Mouse (Mus musculus) adipose tissue, adult 10 weeks (tissue): ENCODE results near the gene Ifna14. TPM values are rescaled to one million over a fixed set of nuclear protein-coding genes. Genes with fewer than 3 reads are reported as not detected.

Source experiments
- polyA plus RNA-seq: library from polyadenylated mRNA; stranded (reverse); fragments of 350-450 nt; fragmentation: Illumina TruSeq; extraction: RNeasy Lipid Tissue Mini Kit (QIAGEN cat#74804); gene quantifications from one replicate; pipeline ENCODE4 v1.2.3, GENCODE M21; 2014; ENCODE audit warnings: low read depth, low replicate concordance

Ifna14 gene
- polyA plus RNA-seq = not detected

GRCm38 (mm10) chr4:88571698-88572097 is at the start of gene Ifna14:
Gene Ifna14 (minus strand): TSS chr4:88571798.

GRCm38 (mm10) chr4:88603276-88603675 is 31.7 kb upstream of the Ifna14 start, which contains the start of gene Ifna12:
Gene Ifna12 (minus strand): TSS chr4:88603376.

GRCm38 (mm10) chr4:88592285-88592684 is 20.7 kb upstream of the Ifna14 start, which contains the start of gene Ifna9:
Gene Ifna9 (minus strand): TSS chr4:88592385.

GRCm38 (mm10) chr4:88558145-88558544 is 13.5 kb downstream of the Ifna14 start, which contains the start of gene Ifna15:
Gene Ifna15 (minus strand): TSS chr4:88558245.

GRCm38 (mm10) chr4:88522674-88523073 is 48.9 kb downstream of the Ifna14 start, which contains the start of gene Ifnb1:
Gene Ifnb1 (minus strand): TSS chr4:88522774.

Other genes with a start within 250 kb of the Ifna14 start
- gene Hacd4, start 132.9 kb downstream of the Ifna14 start, polyA plus RNA-seq = 11.9 TPM
- not detected for gene Ifnb1, start 49.0 kb downstream of the Ifna14 start, polyA plus RNA-seq
- not detected for gene Ifna15, start 13.6 kb downstream of the Ifna14 start, polyA plus RNA-seq
- not detected for gene Ifna9, start 20.6 kb upstream of the Ifna14 start, polyA plus RNA-seq
- gene Ifna12, start 31.6 kb upstream of the Ifna14 start, polyA plus RNA-seq = not detected
- gene C87499, start 62.6 kb upstream of the Ifna14 start, polyA plus RNA-seq = not detected
- gene Ifna13, start 72.7 kb upstream of the Ifna14 start, polyA plus RNA-seq = not detected
- not detected for gene Ifna16, start 105.1 kb upstream of the Ifna14 start, polyA plus RNA-seq
- gene Ifna2, start 112.1 kb upstream of the Ifna14 start, polyA plus RNA-seq = not detected
- gene Ifnab, start 119.6 kb upstream of the Ifna14 start, polyA plus RNA-seq = not detected
- 0.62 TPM for gene Gm26566, start 150.0 kb upstream of the Ifna14 start, polyA plus RNA-seq
- 33.9 TPM for gene Klhl9, start 150.7 kb upstream of the Ifna14 start, polyA plus RNA-seq
- gene Gm13271, start 183.1 kb upstream of the Ifna14 start, polyA plus RNA-seq = not detected
- not detected for gene Gm13283, start 188.3 kb upstream of the Ifna14 start, polyA plus RNA-seq
- gene Gm13290, start 202.0 kb upstream of the Ifna14 start, polyA plus RNA-seq = not detected
- gene Gm13289, start 205.1 kb upstream of the Ifna14 start, polyA plus RNA-seq = not detected
- not detected for gene Gm13272, start 208.1 kb upstream of the Ifna14 start, polyA plus RNA-seq
- gene Ifnz, start 210.3 kb upstream of the Ifna14 start, polyA plus RNA-seq = not detected
- gene Gm13276, start 213.9 kb upstream of the Ifna14 start, polyA plus RNA-seq = not detected
- not detected for gene Gm13277, start 216.8 kb upstream of the Ifna14 start, polyA plus RNA-seq
- gene Gm13278, start 219.8 kb upstream of the Ifna14 start, polyA plus RNA-seq = not detected
- gene Gm13275, start 222.7 kb upstream of the Ifna14 start, polyA plus RNA-seq = not detected
- gene Gm13279, start 225.6 kb upstream of the Ifna14 start, polyA plus RNA-seq = not detected
- gene Gm13285, start 227.9 kb upstream of the Ifna14 start, polyA plus RNA-seq = not detected
- gene Gm13287, start 231.5 kb upstream of the Ifna14 start, polyA plus RNA-seq = not detected
- not detected for gene Gm13288, start 233.7 kb upstream of the Ifna14 start, polyA plus RNA-seq
- not detected for gene Ifna7, start 244.4 kb upstream of the Ifna14 start, polyA plus RNA-seq
- not detected for gene Ifna11, start 248.2 kb upstream of the Ifna14 start, polyA plus RNA-seq